Mouse (Mus musculus) right cerebral cortex, postnatal 25 days (tissue): ENCODE results near the gene Vmn1r168.
"Not testable (repeated sequence)": the region's sequence is repeated elsewhere in the genome, so short reads cannot be mapped to it uniquely, and the experiment has no call there.

Source experiments
- DNase-seq: peaks from one replicate; pipeline ENCODE4 v3.0.0; 2022

Gene Vmn1r168

GRCm38 (mm10) chr7:23539432-23539831 is at the start of gene Vmn1r168:
TSS of gene Vmn1r168 (plus strand) at chr7:23539732.
- DNase-seq: not testable (repeated sequence)

GRCm38 (mm10) chr7:23507106-23507505 is 32.4 kb upstream of the Vmn1r168 start, which contains the start of gene Vmn1r167:
TSS of gene Vmn1r167 (minus strand) at chr7:23507206.
- DNase-seq: not testable (repeated sequence)

DNA sequence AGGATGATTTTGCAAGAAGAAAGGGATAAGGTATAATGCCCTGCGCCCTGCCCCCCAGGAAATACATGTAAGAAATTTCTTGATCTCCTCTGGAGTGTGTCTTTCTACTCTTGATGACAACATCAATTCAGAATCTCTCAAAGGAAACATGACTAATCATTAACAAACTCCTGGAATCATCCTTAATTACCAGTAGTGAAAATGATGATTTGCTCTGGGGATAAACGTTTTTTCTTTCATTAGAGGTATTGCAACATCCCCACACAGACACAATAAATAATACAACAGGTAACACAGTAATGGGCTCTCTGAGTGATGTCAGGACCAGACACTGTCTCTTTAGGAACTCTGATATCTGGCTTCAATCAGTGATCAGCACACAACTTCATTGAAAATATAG is 35.7 kb downstream of the Vmn1r168 start, which contains the start of gene Vmn1r169:
Vmn1r169 (plus strand) TSS at position 301 of the 400 bp plus-strand sequence.
- not testable (repeated sequence) for DNase-seq
